Mouse (Mus musculus) heart, postnatal 10 days (tissue): ENCODE measurements around the gene Ick. TPM values are rescaled to one million over a fixed set of nuclear protein-coding genes. Genes with fewer than 3 reads are reported as not detected.
"Not testable (repeated sequence)": the region's sequence is repeated elsewhere in the genome, so short reads cannot be mapped to it uniquely, and the experiment has no call there.

Experiments used
- DNase-seq, 2 experiments: peaks; one replicate each; pipeline ENCODE4 v3.0.0; 2021
- intact Hi-C: fragments of 180-260 bp; cut with DNase I; formaldehyde crosslinking; loops from one replicate; pipeline ENCODE4 v1.15.1; 2025
- total RNA-seq, 2 experiments: library from RNA; stranded (reverse); gene quantifications; 2 replicates each; pipeline ENCODE4 v1.2.3; 2021

Ick gene
- total RNA-seq, 2 experiments from 2014 or later: 21.5 to 23.0 TPM

DNA sequence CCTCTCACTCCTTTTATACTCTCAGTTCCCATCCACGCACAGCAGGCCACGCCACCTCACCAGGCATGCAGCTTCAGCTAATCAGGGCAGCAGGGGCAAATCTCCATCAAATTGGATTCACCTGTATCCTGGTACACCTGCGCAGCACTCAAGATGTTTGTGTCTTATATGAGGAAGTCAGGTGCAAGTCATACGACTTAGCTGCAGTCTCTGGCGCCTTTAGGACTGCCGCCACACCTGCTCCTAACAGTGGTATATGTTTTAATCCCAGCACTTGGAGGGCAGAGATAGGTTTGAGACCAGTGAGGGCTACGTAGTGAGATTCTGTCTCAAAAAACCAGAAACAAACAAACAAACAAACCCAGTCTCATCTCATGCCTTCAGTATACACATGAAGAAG lies 73.5 kb downstream of the Ick start, which contains the start of gene Gsta4:
Gsta4 (plus strand) TSS at position 301 of the 400 bp plus-strand sequence.
- DNase-seq, intact Hi-C loops: not testable (repeated sequence)

- intact Hi-C loops: no loop called here
Observed at GRCm38 (mm10) chr9:78185686-78186085, 76.7 kb downstream of the Ick start.

DNA sequence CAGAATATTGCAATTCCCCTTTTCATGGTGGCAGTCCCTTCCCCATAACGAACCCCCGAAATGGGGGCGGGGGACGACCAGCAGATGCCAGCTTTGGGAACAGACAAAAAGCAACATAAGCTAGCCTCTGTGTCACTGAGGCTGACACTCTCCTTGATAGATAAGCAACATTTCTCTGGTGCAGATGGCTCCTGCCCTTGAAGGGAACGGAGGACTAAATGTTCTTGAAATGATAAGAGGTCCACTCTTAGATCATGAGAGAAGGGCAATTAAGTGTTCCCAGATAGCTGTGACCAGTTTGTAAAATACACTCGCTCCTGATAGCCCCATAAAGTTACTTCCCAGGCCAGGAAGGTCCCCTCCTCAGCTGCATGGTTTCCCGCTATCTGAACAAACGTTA lies 79.9 kb downstream of the Ick start:
- DNase-seq: no peak
- intact Hi-C loops: no loop called here

More at GRCm38 (mm10) chr9:78185686-78186085, 76.7 kb downstream of the Ick start:
- no peak for DNase-seq

GRCm38 (mm10) chr9:78190651-78191634 lies 82.0 kb downstream of the Ick start:
- intact Hi-C loops: no loop called here

GRCm38 (mm10) chr9:78191736-78192135 lies 82.7 kb downstream of the Ick start:
- intact Hi-C loops: loop anchor here (2.0 kb wide), 1 partner anchor 15 kb away; no protein-coding TSS in a partner anchor
- DNase-seq: peak; percentile 63 to 78

More at GRCm38 (mm10) chr9:78190651-78191634, 82.0 kb downstream of the Ick start:
- no peak for DNase-seq

- intact Hi-C loops: loop anchor here (1.0 to 2.0 kb wide), 2 partner anchors 17 to 81 kb away; no protein-coding TSS in a partner anchor
Observed at GRCm38 (mm10) chr9:78193902-78194597, 85.1 kb downstream of the Ick start.

GRCm38 (mm10) chr9:78195034-78195433 lies 86.0 kb downstream of the Ick start:
- DNase-seq: no peak
- intact Hi-C loops: no loop called here

More at GRCm38 (mm10) chr9:78193902-78194597, 85.1 kb downstream of the Ick start:
- DNase-seq: peak; percentile 60 to 72

GRCm38 (mm10) chr9:78197801-78198200 lies 88.8 kb downstream of the Ick start:
- intact Hi-C loops: no loop called here
- DNase-seq: no peak

GRCm38 (mm10) chr9:78204194-78204593 lies 95.2 kb downstream of the Ick start:
- intact Hi-C loops: no loop called here
- no peak for DNase-seq

DNA sequence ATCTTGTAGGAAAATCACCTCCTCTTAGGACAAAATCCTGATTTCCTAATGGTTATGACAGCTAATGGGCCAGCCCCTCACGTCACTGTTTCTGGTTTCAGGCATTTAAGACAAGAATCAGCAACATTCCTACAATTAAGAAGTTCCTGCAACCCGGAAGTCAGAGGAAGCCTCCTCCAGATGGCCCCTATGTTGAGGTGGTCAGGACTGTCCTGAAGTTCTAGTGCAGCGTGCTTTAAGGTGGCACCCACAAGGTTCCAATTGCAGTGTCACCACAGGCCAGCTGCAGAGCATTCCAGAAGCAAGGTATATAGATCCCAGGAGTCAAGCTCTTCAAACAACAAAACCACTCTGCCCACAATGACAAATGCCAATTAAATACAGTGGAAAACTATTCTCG lies 100.0 kb downstream of the Ick start:
- no peak for DNase-seq
- intact Hi-C loops: no loop called here

DNA sequence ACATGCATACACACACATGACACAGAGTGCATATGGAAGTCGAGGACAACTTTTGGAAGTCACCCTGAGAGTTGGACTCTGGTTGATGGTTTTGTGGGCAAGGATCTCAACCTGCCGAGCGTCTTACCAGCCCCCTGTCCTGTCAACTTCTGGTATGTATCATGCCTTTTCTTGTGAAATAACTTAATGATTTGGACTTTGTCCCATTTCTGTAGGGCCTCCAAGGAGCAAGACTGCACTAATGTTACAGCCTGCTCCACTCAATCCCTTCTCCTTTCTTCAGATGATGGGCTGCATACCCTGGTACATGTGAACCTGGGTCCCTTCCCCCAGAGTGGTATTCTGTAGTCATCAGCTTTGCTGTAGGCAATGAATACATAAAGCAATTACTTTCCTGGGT lies 101.1 kb downstream of the Ick start:
- intact Hi-C loops: no loop called here
- no peak for DNase-seq

- intact Hi-C loops: no loop called here
- no peak for DNase-seq
Observed at GRCm38 (mm10) chr9:78210821-78211220, 101.8 kb downstream of the Ick start.

DNA sequence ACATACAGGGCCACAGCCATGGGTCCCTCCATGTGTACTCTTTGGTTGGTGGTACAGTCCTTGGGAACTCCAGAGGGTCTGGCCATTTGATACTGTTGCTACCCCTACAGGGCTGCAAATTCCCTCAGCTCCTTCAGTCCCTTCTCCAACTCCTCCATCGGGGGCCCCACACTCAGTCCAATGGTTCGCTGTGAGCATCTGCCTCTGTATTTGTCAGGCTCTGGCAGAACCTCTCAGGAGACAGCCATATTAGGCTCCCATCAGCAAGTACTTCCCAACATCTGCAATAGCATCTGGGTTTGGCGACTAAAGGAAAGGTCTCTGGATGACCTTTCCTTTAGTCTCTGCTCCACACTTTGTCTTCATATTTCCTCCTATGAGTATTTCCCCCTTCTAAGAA lies 102.5 kb downstream of the Ick start:
- no peak for DNase-seq
- intact Hi-C loops: no loop called here

DNA sequence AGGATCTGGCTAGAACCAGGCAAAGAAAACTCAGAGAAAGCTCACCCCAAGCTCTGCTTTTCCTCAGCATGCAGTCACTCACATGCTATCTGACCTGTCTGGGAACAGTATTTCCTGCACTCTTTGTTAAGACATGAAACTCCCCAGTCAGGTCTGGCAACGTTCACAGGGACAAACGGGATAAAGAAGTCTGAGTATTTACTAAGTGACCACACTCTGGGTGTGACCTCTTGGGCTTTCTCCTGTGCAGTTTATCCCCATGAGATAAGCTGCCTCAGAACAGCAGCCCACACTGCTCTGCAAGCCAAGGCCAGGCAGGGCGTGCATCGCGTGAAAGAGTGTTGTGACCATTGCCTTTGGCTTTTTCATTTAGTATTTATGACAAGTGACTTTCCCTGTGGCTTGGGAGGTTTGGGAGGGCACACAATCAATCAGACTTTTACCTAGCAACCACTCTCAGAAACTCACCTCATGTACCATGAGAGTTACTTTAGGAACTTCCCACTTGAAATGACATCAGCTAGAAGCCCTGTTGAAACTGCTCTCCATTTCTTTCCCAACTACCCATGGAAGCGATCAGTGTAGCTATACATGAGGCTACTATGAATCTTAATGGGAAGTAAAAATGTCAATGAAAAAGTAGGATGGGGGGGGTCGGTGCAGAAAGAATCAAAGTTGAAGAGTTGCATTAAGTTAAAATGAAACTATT lies 103.5 kb downstream of the Ick start:
- intact Hi-C loops: no loop called here
- peak; percentile 52 to 60 for DNase-seq

DNA sequence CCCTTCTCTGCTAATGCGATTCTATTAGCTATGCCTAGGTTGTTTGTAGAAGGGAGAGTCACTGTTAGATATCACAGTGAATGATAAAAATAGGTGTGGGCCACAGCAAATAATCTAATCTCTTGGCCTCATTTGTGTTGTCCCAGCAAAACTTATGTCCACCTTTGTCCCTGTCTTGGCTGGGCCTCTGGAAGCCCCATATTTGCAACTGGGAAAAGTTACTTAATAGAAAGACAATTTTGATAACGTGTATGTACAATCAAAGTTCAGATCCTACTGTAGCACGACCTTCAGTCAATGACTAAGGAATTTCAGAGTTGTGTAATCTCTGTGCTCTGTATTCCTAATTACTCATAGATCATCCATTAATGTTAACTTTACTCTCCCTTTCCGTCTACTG lies 108.1 kb downstream of the Ick start:
- DNase-seq: no peak
- intact Hi-C loops: no loop called here

Other genes starting within 250 kb of the Ick start
- gene Elovl5, start 191.8 kb upstream of the Ick start, total RNA-seq: 10 to 100 TPM; 53.9 to 56.7 TPM
- not detected for gene Gcm1, start 57.3 kb upstream of the Ick start, total RNA-seq
- gene Fbxo9, start 127 bp upstream of the Ick start, total RNA-seq: 10 to 100 TPM; 88.6 to 90.3 TPM
- 10 to 100 TPM; 57.3 to 60.8 TPM for gene Gsta4, start 73.6 kb downstream of the Ick start, total RNA-seq
- under 1 TPM in 1 of 2 experiments, not detected in 1; 0.55 TPM for gene Gsta1, start 121.5 kb downstream of the Ick start, total RNA-seq
- not detected for gene Gm3776, start 147.9 kb downstream of the Ick start, total RNA-seq
- not detected for gene Gm10639, start 180.7 kb downstream of the Ick start, total RNA-seq
- gene Omt2a, start 205.6 kb downstream of the Ick start, total RNA-seq: not detected
- not detected for gene Omt2b, start 218.4 kb downstream of the Ick start, total RNA-seq
- gene Gsta2, start 246.6 kb downstream of the Ick start, total RNA-seq: not detected